ENCODE assay signal across 26 mouse cellular contexts in the genomic region with DNA sequence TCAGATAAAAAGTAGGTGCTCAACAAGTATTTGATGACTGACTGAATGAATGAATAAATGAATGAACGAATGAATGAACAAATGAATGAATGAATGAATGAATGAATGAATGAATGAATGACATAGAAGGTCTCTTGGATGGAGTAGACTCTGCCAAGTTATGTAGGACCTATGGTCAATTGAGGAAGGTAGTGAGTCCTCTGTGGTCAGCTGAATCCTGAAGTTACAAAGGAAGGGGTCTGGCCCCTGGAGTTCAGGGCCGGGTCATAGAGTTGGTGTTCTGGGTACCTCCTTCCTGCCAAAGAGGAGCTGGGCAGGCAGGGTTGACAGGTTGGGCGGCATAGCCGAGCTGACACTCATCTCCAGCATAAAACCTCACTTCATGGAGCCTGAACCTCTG. TPM values are rescaled to one million over a fixed set of nuclear protein-coding genes. Genes with fewer than 3 reads are reported as not detected.
DNase-seq lines count a peak whose midpoint lies in the region; ATAC-seq and TF ChIP-seq lines count a peak whose summit lies in the region.
"Had no signal": no experiment of that assay in that cellular context is flagged by ENCODE, and none has a peak within 500 bp of the region (broad histone marks: within the 10 kb centered on the region; RNA-seq: fewer than 3 reads in every experiment).

A gene (plus strand): TSS at position 301 of the 400 bp plus-strand sequence.

- no peak within 1 kb of the TSS for H3K9ac ChIP-seq in intestine, embryonic 14.5 days (ENCODE audit: low read length)
- no peak within 1 kb of the TSS for H3K9ac ChIP-seq in liver, postnatal 0 days (replicated peaks)
- H3K9ac ChIP-seq: embryonic facial prominence, embryonic 13.5 days; forebrain, embryonic 12.5 days; heart, embryonic 13.5 days; hindbrain, embryonic 12.5 days had no signal

- H3K4me2 ChIP-seq in intestine, embryonic 14.5 days (ENCODE audit: low read length) = no peak within 1 kb of the TSS
- no peak within 1 kb of the TSS for H3K4me2 ChIP-seq in liver, postnatal 0 days (ENCODE audit: low read depth, low read length)
- H3K4me2 ChIP-seq: embryonic facial prominence, embryonic 13.5 days; forebrain, embryonic 12.5 days; heart, embryonic 13.5 days; hindbrain, embryonic 12.5 days had no signal

- no peak within 1 kb of the TSS for H3K4me3 ChIP-seq in heart, embryonic 10.5 days
- no peak within 1 kb of the TSS for H3K4me3 ChIP-seq in intestine, embryonic 14.5 days (ENCODE audit: low read depth, low read length)
- no peak within 1 kb of the TSS for H3K4me3 ChIP-seq in liver, postnatal 0 days (ENCODE audit: low read depth, low read length)
- H3K4me3 ChIP-seq: embryonic facial prominence, embryonic 13.5 days; forebrain, embryonic 12.5 days; heart, embryonic 13.5 days; hindbrain, embryonic 12.5 days had no signal

- no peak for DNase-seq in heart, embryonic 10.5 days (ENCODE audit: low spot score)
- no peak for DNase-seq in heart, postnatal 14 days
- DNase-seq in 416B (ENCODE audit: low read depth) = peak; percentile 24
- no peak for DNase-seq in intestine, embryonic 14.5 days (ENCODE audit: low spot score)
- no peak for DNase-seq in large intestine, adult 2 months (ENCODE audit: low read depth, low spot score)
- no peak for DNase-seq in liver, postnatal 0 days
- DNase-seq in kidney, postnatal 25 days = no peak
- no peak for DNase-seq in spleen, adult 12 weeks (ENCODE audit: low spot score)
- DNase-seq: adrenal gland, adult 8-10 months; adrenal gland, postnatal 36 days; cerebellum, adult 18-20 months; cerebellum, adult 9-11 months; cerebellum, postnatal 36 days; gastrocnemius, postnatal 14 days; heart, postnatal 4 days had no signal

- no peak for TF ChIP-seq EP300 in liver, postnatal 0 days (IDR thresholded peaks at IDR 0.05; ENCODE audit: low read depth)

- no peaks in the 10 kb centered on the region for H3K36me3 ChIP-seq in heart, embryonic 10.5 days
- H3K36me3 ChIP-seq in intestine, embryonic 14.5 days (ENCODE audit: control insufficient read depth, insufficient read depth, low read length) = no peaks in the 10 kb centered on the region
- no peaks in the 10 kb centered on the region for H3K36me3 ChIP-seq in liver, postnatal 0 days (replicated peaks; ENCODE audit: insufficient read depth, low read length)
- H3K36me3 ChIP-seq: embryonic facial prominence, embryonic 13.5 days; forebrain, embryonic 12.5 days; heart, embryonic 13.5 days; hindbrain, embryonic 12.5 days had no signal

- no peaks in the 10 kb centered on the region for H3K27me3 ChIP-seq in heart, embryonic 10.5 days (ENCODE audit: insufficient read depth, poor library complexity, severe bottlenecking)
- no peaks in the 10 kb centered on the region for H3K27me3 ChIP-seq in intestine, embryonic 14.5 days (replicated peaks; ENCODE audit: control insufficient read depth, insufficient read depth, low read length)
- no peaks in the 10 kb centered on the region for H3K27me3 ChIP-seq in liver, postnatal 0 days (ENCODE audit: insufficient read depth, low read length)
- H3K27me3 ChIP-seq: embryonic facial prominence, embryonic 13.5 days; forebrain, embryonic 12.5 days; heart, embryonic 13.5 days; hindbrain, embryonic 12.5 days had no signal

- 66% methylated on average over 4 of the region's 4 CpGs for WGBS in heart, embryonic 10.5 days
- WGBS in intestine, embryonic 14.5 days = 74% methylated on average over 4 of the region's 4 CpGs
- WGBS in large intestine, adult 2 months = 61% methylated on average over 4 of the region's 4 CpGs
- 50% methylated on average over 4 of the region's 4 CpGs for WGBS in liver, postnatal 0 days (ENCODE audit: insufficient replicate concordance)

- intact Hi-C loops in heart, postnatal 14 days (cut with DNase I) = no loop called here

- H3K4me1 ChIP-seq in heart, embryonic 10.5 days = peaks cover 9% of the 10 kb centered on the region; the same call in 1 of the 2 replicates
- H3K4me1 ChIP-seq in intestine, embryonic 14.5 days (replicated peaks; ENCODE audit: control insufficient read depth, insufficient read depth, low read length) = no peaks in the 10 kb centered on the region
- H3K4me1 ChIP-seq in liver, postnatal 0 days (ENCODE audit: insufficient read depth) = no peaks in the 10 kb centered on the region
- H3K4me1 ChIP-seq: embryonic facial prominence, embryonic 13.5 days; forebrain, embryonic 12.5 days; hindbrain, embryonic 12.5 days had no signal

- peak within 1 kb of the TSS; percentile 4; the same call in 1 of the 2 replicates for H3K27ac ChIP-seq in heart, embryonic 10.5 days
- H3K27ac ChIP-seq in intestine, embryonic 14.5 days (ENCODE audit: low read depth) = no peak within 1 kb of the TSS
- H3K27ac ChIP-seq in liver, postnatal 0 days (ENCODE audit: low read depth) = no peak within 1 kb of the TSS
- H3K27ac ChIP-seq: embryonic facial prominence, embryonic 13.5 days; forebrain, embryonic 12.5 days; heart, embryonic 13.5 days; hindbrain, embryonic 12.5 days had no signal

- no peak for TF ChIP-seq CTCF in liver, postnatal 0 days (IDR thresholded peaks at IDR 0.05; ENCODE audit: low read depth)

- 0 out of 2 replicates have a peak, but pooled peaks cover 3% of the 10 kb centered on the region for H3K9me3 ChIP-seq in heart, embryonic 10.5 days
- no peaks in the 10 kb centered on the region for H3K9me3 ChIP-seq in intestine, embryonic 14.5 days (ENCODE audit: control insufficient read depth, low read length)
- no peaks in the 10 kb centered on the region for H3K9me3 ChIP-seq in liver, postnatal 0 days (ENCODE audit: low read length)
- H3K9me3 ChIP-seq: embryonic facial prominence, embryonic 13.5 days; forebrain, embryonic 12.5 days; heart, embryonic 13.5 days; hindbrain, embryonic 12.5 days had no signal

- 0 out of 2 replicates have a peak, but pooled peaks have one; percentile 29 for ATAC-seq in intestine, embryonic 14.5 days (replicated peaks; ENCODE audit: low FRiP score, low TSS enrichment, low read depth)
- no peak for ATAC-seq in liver, postnatal 0 days
- ATAC-seq: forebrain, embryonic 16.5 days; hindbrain, embryonic 16.5 days had no signal

RNA-seq across cellular contexts. Expression of the gene that starts here (rescaled TPM):
- 0.38 and 1.2 TPM in 2 replicates for polyA plus RNA-seq in heart, embryonic 10.5 days (2016; fragmentation: Nextera tagmentation; extraction: Ambion mirVana)
- total RNA-seq in heart, postnatal 14 days (2021) = not detected
- 0.28 and 0.43 TPM in 2 replicates for polyA plus RNA-seq in intestine, embryonic 14.5 days (2014; fragmentation: Nextera tagmentation; extraction: Ambion mirVana)
- polyA plus RNA-seq in large intestine, adult 2 months (2012; rRNA removed) = 11.1 and 22.9 TPM in 2 replicates
- not detected in 2 replicates for polyA plus RNA-seq in liver, postnatal 0 days (2015; fragmentation: Nextera tagmentation; extraction: Ambion mirVana)
- total RNA-seq: CH12.LX; gastrocnemius, postnatal 14 days; granulocyte monocyte progenitor cell, adult 5-6 weeks; heart, adult 8-10 months; heart, postnatal 4 days had no signal
- polyA plus RNA-seq: frontal cortex, adult 2 months; heart, postnatal 0 days had no signal

Comparison
In these comparisons a context has a peak if more than half of its experiments do, and no peak if none do; other contexts are left out.
1. Peak in ATAC-seq in intestine, embryonic 14.5 days; RNA of the gene not detected or under 1 TPM.